Mouse (Mus musculus) liver, embryonic 14.5 days (tissue): Measurements from ENCODE around the gene Tex2. TPM values are rescaled to one million over a fixed set of nuclear protein-coding genes. Genes with fewer than 3 reads are reported as not detected.

ENCODE experiments used
- ATAC-seq: fragments of 200-750 bp; cut with Nextera tagmentation; 2 replicates; pipeline ENCODE4 v1.8.0; 2017; ENCODE audit warnings: moderate number of reproducible peaks, mild to moderate bottlenecking, moderate library complexity; ENCODE audit not compliant: insufficient read depth
- DNase-seq, 3 experiments: peaks; one replicate each; pipeline ENCODE4 v3.0.0-alpha.2; 2012 to 2013; ENCODE audit warnings: low read depth in 3 of 3, low spot score in 3 of 3
- H3K27ac ChIP-seq: fragments of 300-500 bp; sonication (generic); 2 replicates; pipeline ENCODE4 v1.5.1; 2014; ENCODE audit warnings: moderate library complexity, mild to moderate bottlenecking, control low read depth, inconsistent platforms
- H3K27me3 ChIP-seq: fragments of 300-500 bp; sonication (generic); 2 replicates; pipeline ENCODE4 v1.6.1; 2014; ENCODE audit warnings: mild to moderate bottlenecking, low read length, moderate library complexity; ENCODE audit not compliant: control insufficient read depth, insufficient read depth
- H3K36me3 ChIP-seq: fragments of 300-500 bp; sonication (generic); replicated peaks from 2 replicates; pipeline ENCODE4 v1.6.1; 2014; ENCODE audit warnings: low read depth; ENCODE audit not compliant: control insufficient read depth, insufficient read depth
- H3K4me1 ChIP-seq, 2 experiments: fragments of 200-500 bp in 1 of 2; fragments of 300-500 bp in 1 of 2; sonication (generic) in 1 of 2; replicated peaks; 2 replicates each; pipeline ENCODE4 v1.6.1; 2012 to 2014; ENCODE audit warnings: antibody characterized with exemption in 1 of 2, inconsistent platforms in 1 of 2, low read length in 1 of 2; ENCODE audit not compliant: control insufficient read depth in 2 of 2, insufficient read depth in 2 of 2
- H3K4me2 ChIP-seq: fragments of 300-500 bp; sonication (generic); 2 replicates; pipeline ENCODE4 v1.6.1; 2014; ENCODE audit warnings: low read depth, mild to moderate bottlenecking, control low read depth, moderate library complexity
- H3K4me3 ChIP-seq, 2 experiments: fragments of 200-500 bp in 1 of 2; fragments of 300-500 bp in 1 of 2; sonication (generic) in 1 of 2; 2 replicates each; pipeline ENCODE4 v1.5.1; 2012 to 2014; ENCODE audit warnings: low read depth in 2 of 2, low read length in 2 of 2, mild to moderate bottlenecking in 2 of 2, control low read depth in 1 of 2, inconsistent platforms in 1 of 2, moderate library complexity in 1 of 2; ENCODE audit not compliant: insufficient read depth in 1 of 2
- H3K9ac ChIP-seq: fragments of 300-500 bp; sonication (generic); replicated peaks from 2 replicates; pipeline ENCODE4 v1.6.1; 2014; ENCODE audit warnings: mild to moderate bottlenecking, control low read depth, moderate library complexity
- H3K9me3 ChIP-seq: fragments of 300-500 bp; sonication (generic); 2 replicates; pipeline ENCODE4 v1.6.1; 2016; ENCODE audit warnings: low read length, mixed read lengths; ENCODE audit not compliant: control insufficient read depth
- CTCF ChIP-seq: IDR thresholded peaks from 2 replicates; pipeline ENCODE4 v1.5.1; 2016; ENCODE audit warnings: antibody characterized with exemption, low read depth, control low read depth
- EP300 ChIP-seq: IDR thresholded peaks from 2 replicates; pipeline ENCODE4 v1.6.1; 2016; ENCODE audit warnings: antibody characterized with exemption, low read depth
- WGBS: fragments of 180-500 bp; shearing (Covaris S2); extraction: QIAGEN DNeasy Blood & Tissue Kit; methylation state at CpG from one replicate; pipeline ENCODE4 v1.1.7; 2014; ENCODE audit not compliant: insufficient replicate concordance; 5-methylcytosine and 5-hydroxymethylcytosine counted together
- polyA plus RNA-seq, 2 experiments: library from polyadenylated mRNA; depleted of rRNA in 1 of 2; stranded (reverse) in 1 of 2; unstranded in 1 of 2; fragments of >200 nt; fragmentation: Nextera tagmentation in 1 of 2; extraction: Ambion mirVana in 1 of 2; gene quantifications; 2 replicates each; pipeline versions ENCODE4 v1.2.1 to v1.2.3; 2012 to 2014

The Tex2 gene
- polyA plus RNA-seq, 2 experiments, result 5.9 to 7.9 TPM

- no peak for TF ChIP-seq EP300
- TF ChIP-seq CTCF, result no peak
- Histone ChIP-seq H3K4me1 (peaks cover 0 to 2% of the 10 kb centered on the region in 2 experiments; a peak in 1 of 4 replicates), H3K27ac (no peak overlapping the region), H3K36me3 (no peaks in the 10 kb centered on the region), H3K27me3 (no peaks in the 10 kb centered on the region), H3K9me3 (no peaks in the 10 kb centered on the region), H3K4me2 (no peak overlapping the region), H3K4me3 (no peak overlapping the region), H3K9ac (no peak overlapping the region)
- WGBS, result 67% methylated on average over 4 of the region's 4 CpGs
- ATAC-seq (no peak), DNase-seq (no peak)
These were observed 91.6 kb downstream of the Tex2 start for GRCm38 (mm10) chr11:106521612-106522011.

- Histone ChIP-seq H3K9me3 (no peaks in the 10 kb centered on the region), H3K27ac (no peak overlapping the region), H3K36me3 (no peaks in the 10 kb centered on the region), H3K4me1 (peaks cover 2 to 5% of the 10 kb centered on the region in 2 experiments; a peak in 3 of 4 replicates), H3K27me3 (no peaks in the 10 kb centered on the region), H3K4me2 (no peak overlapping the region), H3K4me3 (no peak overlapping the region), H3K9ac (no peak overlapping the region)
- 69% methylated on average over 3 of the region's 3 CpGs for WGBS
- TF ChIP-seq CTCF (no peak), EP300 (no peak)
- DNase-seq (no peak), ATAC-seq (no peak)
These were observed 92.8 kb downstream of the Tex2 start for GRCm38 (mm10) chr11:106520404-106520803.

- Histone ChIP-seq H3K9me3 (no peaks in the 10 kb centered on the region), H3K4me3 (no peak overlapping the region), H3K4me1 (peaks cover 10 to 13% of the 10 kb centered on the region in 2 experiments), H3K9ac (no peak overlapping the region), H3K27me3 (no peaks in the 10 kb centered on the region), H3K27ac (no peak overlapping the region), H3K36me3 (no peaks in the 10 kb centered on the region), H3K4me2 (no peak overlapping the region)
- 78% methylated on average over 4 of the region's 4 CpGs for WGBS
- ATAC-seq (no peak), DNase-seq (no peak)
- no peak for TF ChIP-seq EP300
- no peak for TF ChIP-seq CTCF
These were observed 93.7 kb downstream of the Tex2 start for GRCm38 (mm10) chr11:106519519-106519918.

- no peak for TF ChIP-seq EP300
- no peak for TF ChIP-seq CTCF
- DNase-seq (no peak), ATAC-seq (no peak)
- WGBS, result 64% methylated on average over 4 of the region's 4 CpGs
- Histone ChIP-seq H3K9ac (no peak overlapping the region), H3K36me3 (no peaks in the 10 kb centered on the region), H3K4me1 (peaks cover 10 to 19% of the 10 kb centered on the region in 2 experiments), H3K9me3 (no peaks in the 10 kb centered on the region), H3K4me2 (no peak overlapping the region), H3K4me3 (no peak overlapping the region), H3K27ac (no peak overlapping the region), H3K27me3 (no peaks in the 10 kb centered on the region)
These were observed 94.8 kb downstream of the Tex2 start for GRCm38 (mm10) chr11:106518391-106518790.

GRCm38 (mm10) chr11:106515079-106515745 is 98.0 kb downstream of the Tex2 start:
- ATAC-seq (peak; percentile 81), DNase-seq (peak; percentile 39 to 55 (median 49))
- Histone ChIP-seq H3K4me1 (peaks cover 10 to 18% of the 10 kb centered on the region in 2 experiments), H3K4me3 (no peak overlapping the region), H3K27ac (peak overlapping the region; percentile 29; the same call in 1 of the 2 replicates), H3K9me3 (no peaks in the 10 kb centered on the region), H3K27me3 (no peaks in the 10 kb centered on the region), H3K36me3 (no peaks in the 10 kb centered on the region), H3K9ac (no peak overlapping the region), H3K4me2 (no peak overlapping the region)
- TF ChIP-seq CTCF, result no peak
- peak; percentile 84 for TF ChIP-seq EP300
- 50% methylated on average over 16 of the region's 16 CpGs for WGBS
